Mouse (Mus musculus) liver, adult 2 months (tissue): ENCODE data around the gene Pgf.

Experiments used
- CTCF ChIP-seq: fragments of 200-500 bp; IDR thresholded peaks from 2 replicates; pipeline ENCODE4 v1.5.1; 2011; ENCODE audit warnings: low read depth, low read length, control low read depth
- POLR2A ChIP-seq: fragments of 200-500 bp; IDR thresholded peaks from 2 replicates; pipeline ENCODE4 v1.6.1; 2011; ENCODE audit warnings: low read length, control low read depth; ENCODE audit not compliant: insufficient read depth; ENCODE audit errors: extremely low read depth

DNA sequence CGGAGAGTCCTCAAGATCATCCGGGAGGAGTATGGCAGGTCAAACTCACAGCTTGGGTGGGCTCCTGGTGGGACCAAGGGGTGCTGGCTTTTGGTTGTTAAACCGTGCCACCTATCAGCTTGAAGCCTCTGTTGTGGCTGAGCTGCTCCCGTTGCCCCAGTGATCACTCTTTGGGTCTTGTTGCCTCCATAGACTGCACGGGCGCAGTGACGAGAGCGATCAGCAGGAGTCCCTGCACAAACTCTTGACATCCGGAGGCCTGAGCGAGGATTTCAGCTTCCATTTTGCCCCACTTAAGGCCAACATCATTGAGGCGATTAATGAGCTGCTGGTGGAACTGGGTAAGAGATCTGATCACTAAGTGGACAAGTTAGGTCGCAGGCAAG lies 42.3 kb upstream of the Pgf start:
- TF ChIP-seq CTCF (0 out of 2 replicates have a peak, but pooled peaks have one; percentile 2), POLR2A (no peak)
